Mouse (Mus musculus): Measurements from ENCODE around the gene Unc13c. TPM values are rescaled to one million over a fixed set of nuclear protein-coding genes. Genes with fewer than 3 reads are reported as not detected.

Gene Unc13c
- total and polyA plus RNA-seq, 2 experiments: not detected

GRCm38 (mm10) chr9:73713508-73713907 lies 255.3 kb downstream of the Unc13c start:
- H3K36me3 ChIP-seq (ENCODE audit: control insufficient read depth, insufficient read depth, low read length): no peaks in the 10 kb centered on the region
- no peaks in the 10 kb centered on the region for H3K27me3 ChIP-seq (ENCODE audit: control insufficient read depth, insufficient read depth, low read length)
- H3K4me3 ChIP-seq (ENCODE audit: insufficient read depth, low read depth, low read length): no peak overlapping the region
- no peak for DNase-seq (ENCODE audit: extremely low read depth, low read depth, low spot score)
- no peak for TF ChIP-seq POLR2A (IDR thresholded peaks at IDR 0.05; ENCODE audit: extremely low read depth, insufficient read depth, low read length)
- TF ChIP-seq CTCF (IDR thresholded peaks at IDR 0.05; ENCODE audit: low read depth, low read length): no peak
- 73% methylated on average over 4 of the region's 4 CpGs for WGBS
- no peak overlapping the region for H3K27ac ChIP-seq (replicated peaks; ENCODE audit: insufficient read depth, low read depth, low read length)
- H3K9ac ChIP-seq (ENCODE audit: low read depth, low read length): no peak overlapping the region
- no peaks in the 10 kb centered on the region for H3K4me1 ChIP-seq (ENCODE audit: control insufficient read depth, insufficient read depth, low read length)
- no peaks in the 10 kb centered on the region for H3K79me2 ChIP-seq (ENCODE audit: control insufficient read depth, insufficient read depth, low read length)

- 77% methylated on average over 2 of the region's 2 CpGs for WGBS
- no peaks in the 10 kb centered on the region for H3K27me3 ChIP-seq (ENCODE audit: control insufficient read depth, insufficient read depth, low read length)
- H3K27ac ChIP-seq (replicated peaks; ENCODE audit: insufficient read depth, low read depth, low read length): no peak overlapping the region
- H3K9ac ChIP-seq (ENCODE audit: low read depth, low read length): no peak overlapping the region
- H3K4me1 ChIP-seq (ENCODE audit: control insufficient read depth, insufficient read depth, low read length): no peaks in the 10 kb centered on the region
- TF ChIP-seq POLR2A (IDR thresholded peaks at IDR 0.05; ENCODE audit: extremely low read depth, insufficient read depth, low read length): no peak
- no peak for TF ChIP-seq CTCF (IDR thresholded peaks at IDR 0.05; ENCODE audit: low read depth, low read length)
- no peak overlapping the region for H3K4me3 ChIP-seq (ENCODE audit: insufficient read depth, low read depth, low read length)
- H3K36me3 ChIP-seq (ENCODE audit: control insufficient read depth, insufficient read depth, low read length): no peaks in the 10 kb centered on the region
- DNase-seq (ENCODE audit: extremely low read depth, low read depth, low spot score): no peak
- H3K79me2 ChIP-seq (ENCODE audit: control insufficient read depth, insufficient read depth, low read length): no peaks in the 10 kb centered on the region
Observed at GRCm38 (mm10) chr9:73697103-73697502, 271.7 kb downstream of the Unc13c start.

- no peak overlapping the region for H3K4me3 ChIP-seq (ENCODE audit: insufficient read depth, low read depth, low read length)
- no peaks in the 10 kb centered on the region for H3K4me1 ChIP-seq (ENCODE audit: control insufficient read depth, insufficient read depth, low read length)
- no peak overlapping the region for H3K27ac ChIP-seq (replicated peaks; ENCODE audit: insufficient read depth, low read depth, low read length)
- H3K27me3 ChIP-seq (ENCODE audit: control insufficient read depth, insufficient read depth, low read length): no peaks in the 10 kb centered on the region
- no peak for TF ChIP-seq POLR2A (IDR thresholded peaks at IDR 0.05; ENCODE audit: extremely low read depth, insufficient read depth, low read length)
- TF ChIP-seq CTCF (IDR thresholded peaks at IDR 0.05; ENCODE audit: low read depth, low read length): no peak
- WGBS: 80% methylated on average over 2 of the region's 2 CpGs
- DNase-seq (ENCODE audit: extremely low read depth, low read depth, low spot score): no peak
- no peak overlapping the region for H3K9ac ChIP-seq (ENCODE audit: low read depth, low read length)
- H3K79me2 ChIP-seq (ENCODE audit: control insufficient read depth, insufficient read depth, low read length): no peaks in the 10 kb centered on the region
- no peaks in the 10 kb centered on the region for H3K36me3 ChIP-seq (ENCODE audit: control insufficient read depth, insufficient read depth, low read length)
Observed at GRCm38 (mm10) chr9:73681580-73681979, 287.2 kb downstream of the Unc13c start.

GRCm38 (mm10) chr9:73680545-73681495 lies 287.9 kb downstream of the Unc13c start:
- no peaks in the 10 kb centered on the region for H3K4me1 ChIP-seq (ENCODE audit: control insufficient read depth, insufficient read depth, low read length)
- 85% methylated on average over 13 of the region's 13 CpGs for WGBS
- H3K4me3 ChIP-seq (ENCODE audit: insufficient read depth, low read depth, low read length): no peak overlapping the region
- H3K27ac ChIP-seq (replicated peaks; ENCODE audit: insufficient read depth, low read depth, low read length): no peak overlapping the region
- no peak for TF ChIP-seq CTCF (IDR thresholded peaks at IDR 0.05; ENCODE audit: low read depth, low read length)
- TF ChIP-seq POLR2A (IDR thresholded peaks at IDR 0.05; ENCODE audit: extremely low read depth, insufficient read depth, low read length): no peak
- no peaks in the 10 kb centered on the region for H3K27me3 ChIP-seq (ENCODE audit: control insufficient read depth, insufficient read depth, low read length)
- no peaks in the 10 kb centered on the region for H3K36me3 ChIP-seq (ENCODE audit: control insufficient read depth, insufficient read depth, low read length)
- H3K9ac ChIP-seq (ENCODE audit: low read depth, low read length): no peak overlapping the region
- DNase-seq (ENCODE audit: extremely low read depth, low read depth, low spot score): no peak
- H3K79me2 ChIP-seq (ENCODE audit: control insufficient read depth, insufficient read depth, low read length): no peaks in the 10 kb centered on the region

GRCm38 (mm10) chr9:73671656-73672212 lies 297.0 kb downstream of the Unc13c start:
- Histone ChIP-seq H3K36me3 (ENCODE audit: control insufficient read depth, insufficient read depth, low read length) (no peaks in the 10 kb centered on the region), H3K27ac (replicated peaks; ENCODE audit: insufficient read depth, low read depth, low read length) (no peak overlapping the region), H3K4me3 (ENCODE audit: insufficient read depth, low read depth, low read length) (no peak overlapping the region), H3K4me1 (ENCODE audit: control insufficient read depth, insufficient read depth, low read length) (no peaks in the 10 kb centered on the region), H3K9ac (ENCODE audit: low read depth, low read length) (no peak overlapping the region), H3K27me3 (ENCODE audit: control insufficient read depth, insufficient read depth, low read length) (no peaks in the 10 kb centered on the region), H3K79me2 (ENCODE audit: control insufficient read depth, insufficient read depth, low read length) (no peaks in the 10 kb centered on the region)
- no peak for DNase-seq (ENCODE audit: extremely low read depth, low read depth, low spot score)
- WGBS: 84% methylated on average over 6 of the region's 6 CpGs
- no peak for TF ChIP-seq CTCF (IDR thresholded peaks at IDR 0.05; ENCODE audit: low read depth, low read length)
- TF ChIP-seq POLR2A (IDR thresholded peaks at IDR 0.05; ENCODE audit: extremely low read depth, insufficient read depth, low read length): no peak

GRCm38 (mm10) chr9:73670040-73670439 lies 298.7 kb downstream of the Unc13c start:
- no peak overlapping the region for H3K9ac ChIP-seq (ENCODE audit: low read depth, low read length)
- 79% methylated on average over 2 of the region's 2 CpGs for WGBS
- TF ChIP-seq CTCF (IDR thresholded peaks at IDR 0.05; ENCODE audit: low read depth, low read length): no peak
- no peak for TF ChIP-seq POLR2A (IDR thresholded peaks at IDR 0.05; ENCODE audit: extremely low read depth, insufficient read depth, low read length)
- no peaks in the 10 kb centered on the region for H3K27me3 ChIP-seq (ENCODE audit: control insufficient read depth, insufficient read depth, low read length)
- no peaks in the 10 kb centered on the region for H3K4me1 ChIP-seq (ENCODE audit: control insufficient read depth, insufficient read depth, low read length)
- no peaks in the 10 kb centered on the region for H3K36me3 ChIP-seq (ENCODE audit: control insufficient read depth, insufficient read depth, low read length)
- no peak for DNase-seq (ENCODE audit: extremely low read depth, low read depth, low spot score)
- H3K79me2 ChIP-seq (ENCODE audit: control insufficient read depth, insufficient read depth, low read length): no peaks in the 10 kb centered on the region
- no peak overlapping the region for H3K4me3 ChIP-seq (ENCODE audit: insufficient read depth, low read depth, low read length)
- no peak overlapping the region for H3K27ac ChIP-seq (replicated peaks; ENCODE audit: insufficient read depth, low read depth, low read length)
